In the genomic region with DNA sequence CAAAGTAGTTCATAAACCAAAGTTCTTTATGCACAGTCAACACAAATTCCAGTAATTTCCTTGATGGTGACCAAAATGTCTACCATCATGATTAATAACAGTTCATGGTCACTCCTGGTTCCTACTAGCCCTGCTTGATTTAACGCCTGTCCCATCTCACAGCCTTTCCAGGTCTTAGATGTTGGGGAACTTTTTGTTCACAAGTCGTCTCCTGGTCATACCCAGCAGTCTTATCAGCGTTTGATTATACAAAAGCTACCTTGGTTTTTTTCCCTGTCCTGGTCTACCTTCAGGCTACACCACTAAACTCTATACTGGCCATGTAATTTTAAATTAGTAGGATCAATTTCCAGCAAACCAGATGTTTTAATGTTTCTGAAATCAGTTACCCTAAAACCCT, we compare ENCODE assay signal across 8 mouse cellular contexts. TPM values are rescaled to one million over a fixed set of nuclear protein-coding genes. Genes with fewer than 3 reads are reported as not detected.
DNase-seq lines count a peak whose midpoint lies in the region; ATAC-seq and TF ChIP-seq lines count a peak whose summit lies in the region.

No protein-coding gene starts in this region.

- no peak overlapping the region for H3K27ac ChIP-seq in heart, postnatal 0 days (ENCODE audit: low read depth)
- H3K27ac ChIP-seq in embryonic facial prominence, embryonic 10.5 days (replicated peaks) = no peak overlapping the region
- peak overlapping the region; percentile 100; the same call in 1 of the 2 replicates for H3K27ac ChIP-seq in hindbrain, embryonic 14.5 days
- H3K27ac ChIP-seq in midbrain, embryonic 13.5 days = 0 out of 2 replicates have a peak overlapping the region, but pooled peaks have one; percentile 100

- 60% methylated on average over 3 of the region's 3 CpGs for WGBS in heart, postnatal 0 days
- 63% methylated on average over 3 of the region's 3 CpGs for whole genome bisulfite sequencing in embryonic facial prominence, embryonic 10.5 days
- WGBS in hindbrain, embryonic 14.5 days = 36% methylated on average over 3 of the region's 3 CpGs
- WGBS in midbrain, embryonic 13.5 days = 57% methylated on average over 3 of the region's 3 CpGs

- peaks cover 20% of the 10 kb centered on the region for H3K36me3 ChIP-seq in heart, postnatal 0 days (replicated peaks; ENCODE audit: control insufficient read depth, insufficient read depth, low read length)
- H3K36me3 ChIP-seq in embryonic facial prominence, embryonic 10.5 days (replicated peaks) = peaks cover 44% of the 10 kb centered on the region
- H3K36me3 ChIP-seq in hindbrain, embryonic 14.5 days (replicated peaks; ENCODE audit: control insufficient read depth, insufficient read depth) = peaks cover 36% of the 10 kb centered on the region
- H3K36me3 ChIP-seq in midbrain, embryonic 13.5 days = peaks cover 20% of the 10 kb centered on the region

- DNase-seq in heart, postnatal 0 days (ENCODE audit: low spot score) = no peak
- DNase-seq in heart, adult 18-20 months = no peak
- DNase-seq in embryonic facial prominence, embryonic 10.5 days (ENCODE audit: low spot score) = no peak
- DNase-seq in hindbrain, embryonic 14.5 days (ENCODE audit: low spot score) = no peak
- no peak for DNase-seq in cerebellum, postnatal 14 days
- no peak for DNase-seq in thymus, postnatal 0 days (ENCODE audit: low spot score)
- no peak for DNase-seq in layer of hippocampus, adult 8-10 months (ENCODE audit: low spot score in 2 of 2)

- peaks cover 18% of the 10 kb centered on the region for H3K4me1 ChIP-seq in heart, postnatal 0 days (ENCODE audit: control insufficient read depth, insufficient read depth)
- H3K4me1 ChIP-seq in embryonic facial prominence, embryonic 10.5 days = peaks cover 14% of the 10 kb centered on the region
- H3K4me1 ChIP-seq in hindbrain, embryonic 14.5 days (replicated peaks; ENCODE audit: control insufficient read depth, insufficient read depth, low read length) = peaks cover 42% of the 10 kb centered on the region
- H3K4me1 ChIP-seq in midbrain, embryonic 13.5 days (replicated peaks) = peaks cover 50% of the 10 kb centered on the region

- no peak for TF ChIP-seq CTCF in heart, postnatal 0 days (IDR thresholded peaks at IDR 0.05; ENCODE audit: low read depth)

- peak overlapping the region; percentile 84; the same call in 1 of the 2 replicates for H3K4me2 ChIP-seq in heart, postnatal 0 days (ENCODE audit: low read depth, low read length)
- H3K4me2 ChIP-seq in hindbrain, embryonic 14.5 days (replicated peaks) = peak overlapping the region; percentile 60
- H3K4me2 ChIP-seq in midbrain, embryonic 13.5 days (replicated peaks) = peak overlapping the region; percentile 60

- H3K9ac ChIP-seq in heart, postnatal 0 days (replicated peaks; ENCODE audit: low read depth, low read length) = no peak overlapping the region; the same call in 1 of the 2 replicates
- H3K9ac ChIP-seq in hindbrain, embryonic 14.5 days = peak overlapping the region; percentile 100
- peak overlapping the region; percentile 100 for H3K9ac ChIP-seq in midbrain, embryonic 13.5 days (replicated peaks)

- H3K4me3 ChIP-seq in heart, postnatal 0 days (ENCODE audit: low read depth, low read length) = no peak overlapping the region
- H3K4me3 ChIP-seq in embryonic facial prominence, embryonic 10.5 days = peak overlapping the region; percentile 91
- peak overlapping the region; percentile 95 for H3K4me3 ChIP-seq in hindbrain, embryonic 14.5 days (replicated peaks; ENCODE audit: low read length)
- H3K4me3 ChIP-seq in midbrain, embryonic 13.5 days (replicated peaks) = peak overlapping the region; percentile 91

- no peaks in the 10 kb centered on the region for H3K27me3 ChIP-seq in heart, postnatal 0 days (ENCODE audit: control insufficient read depth, insufficient read depth, low read length)
- H3K27me3 ChIP-seq in embryonic facial prominence, embryonic 10.5 days (replicated peaks; ENCODE audit: low read depth, poor library complexity, severe bottlenecking) = no peaks in the 10 kb centered on the region
- H3K27me3 ChIP-seq in hindbrain, embryonic 14.5 days (ENCODE audit: control insufficient read depth, insufficient read depth, low read length) = no peaks in the 10 kb centered on the region
- H3K27me3 ChIP-seq in midbrain, embryonic 13.5 days = no peaks in the 10 kb centered on the region

- H3K9me3 ChIP-seq in heart, postnatal 0 days (replicated peaks; ENCODE audit: control insufficient read depth, low read length) = no peaks in the 10 kb centered on the region
- H3K9me3 ChIP-seq in embryonic facial prominence, embryonic 10.5 days = no peaks in the 10 kb centered on the region
- no peaks in the 10 kb centered on the region for H3K9me3 ChIP-seq in hindbrain, embryonic 14.5 days (ENCODE audit: control insufficient read depth, low read length)
- no peaks in the 10 kb centered on the region for H3K9me3 ChIP-seq in midbrain, embryonic 13.5 days

- no peak for ATAC-seq in heart, postnatal 0 days (ENCODE audit: insufficient read depth, low read depth)
- no peak for ATAC-seq in hindbrain, embryonic 14.5 days (ENCODE audit: low FRiP score)
- no peak for ATAC-seq in midbrain, embryonic 13.5 days

- no peak for TF ChIP-seq EP300 in heart, postnatal 0 days (IDR thresholded peaks at IDR 0.05; ENCODE audit: low read depth)

RNA-seq across cellular contexts. Expression of a gene that starts 3.2 kb away (rescaled TPM):
- total RNA-seq in heart, postnatal 0 days (2014; rRNA removed; ENCODE audit: low replicate concordance) = 11.2 and 20.0 TPM in 2 replicates
- 17.8 and 18.6 TPM in 2 replicates for polyA plus RNA-seq in heart, postnatal 0 days (2015; fragmentation: Nextera tagmentation; extraction: Ambion mirVana)
- total RNA-seq in heart, adult 18-20 months (2021) = 10 to 100 TPM; 23.1 to 29.9 TPM
- 67.7 and 70.1 TPM in 2 replicates for polyA plus RNA-seq in embryonic facial prominence, embryonic 10.5 days (2016; fragmentation: Nextera tagmentation; extraction: Ambion mirVana)
- polyA plus RNA-seq in hindbrain, embryonic 14.5 days (2014; fragmentation: Nextera tagmentation; extraction: Ambion mirVana) = 50.1 and 57.8 TPM in 2 replicates
- polyA plus RNA-seq in midbrain, embryonic 13.5 days (2015; fragmentation: Nextera tagmentation; extraction: Ambion mirVana) = 74.6 and 83.4 TPM in 2 replicates
- 31.0 and 36.6 TPM in 2 replicates for polyA plus RNA-seq in thymus, postnatal 0 days (2015; fragmentation: Nextera tagmentation; extraction: Ambion mirVana)
- total RNA-seq in layer of hippocampus, adult 8-10 months (2022) = 10 to 100 TPM; 51.2 to 64.0 (median 55.6) TPM

Comparison
In these comparisons a context has a peak if more than half of its experiments do, and no peak if none do; other contexts are left out.
1. H3K27ac ChIP-seq: peak in hindbrain, embryonic 14.5 days (single experiment) and midbrain, embryonic 13.5 days (single experiment); none in heart, postnatal 0 days (single experiment) and embryonic facial prominence, embryonic 10.5 days (single experiment).
2. Peak in every context shown above with its lines, with median percentiles within 50 percentile points of each other: H3K4me2 ChIP-seq.